Mouse (Mus musculus): ENCODE measurements around the gene Ttc6.

The Ttc6 gene

DNA sequence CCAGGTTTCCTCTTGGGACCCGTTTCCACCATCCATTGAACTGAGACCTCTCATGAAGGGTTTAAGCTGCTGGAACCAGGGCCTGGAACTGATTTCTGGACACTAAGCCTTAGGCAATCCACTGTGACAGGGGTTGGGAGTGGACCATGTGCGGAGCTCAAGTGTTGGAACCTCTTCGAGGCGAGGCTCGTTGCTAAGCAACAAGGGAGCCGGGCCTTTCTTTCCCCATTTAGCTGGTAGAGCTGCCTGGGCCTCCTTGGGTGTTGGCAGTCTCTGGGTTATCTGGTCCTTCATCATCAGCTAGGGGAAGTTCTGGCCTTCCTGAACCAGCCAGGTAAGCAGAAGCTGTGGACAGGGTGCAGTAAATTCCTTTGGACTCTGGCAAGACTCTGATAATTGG lies at the start of gene Ttc6:
Gene Ttc6, plus strand, starts transcription at position 205 of the 400 bp plus-strand sequence.
- DNase-seq (ENCODE audit: low spot score in 2 of 2): no peak

- DNase-seq (ENCODE audit: low spot score in 2 of 2): no peak
Measured at GRCm38 (mm10) chr12:57514552-57514951, 49.4 kb upstream of the Ttc6 start.

GRCm38 (mm10) chr12:57515702-57516377 lies 48.1 kb upstream of the Ttc6 start:
- DNase-seq (ENCODE audit: low spot score in 2 of 2): no peak

GRCm38 (mm10) chr12:57528335-57528734 lies 35.6 kb upstream of the Ttc6 start:
- no peak for DNase-seq (ENCODE audit: low spot score in 2 of 2)

DNA sequence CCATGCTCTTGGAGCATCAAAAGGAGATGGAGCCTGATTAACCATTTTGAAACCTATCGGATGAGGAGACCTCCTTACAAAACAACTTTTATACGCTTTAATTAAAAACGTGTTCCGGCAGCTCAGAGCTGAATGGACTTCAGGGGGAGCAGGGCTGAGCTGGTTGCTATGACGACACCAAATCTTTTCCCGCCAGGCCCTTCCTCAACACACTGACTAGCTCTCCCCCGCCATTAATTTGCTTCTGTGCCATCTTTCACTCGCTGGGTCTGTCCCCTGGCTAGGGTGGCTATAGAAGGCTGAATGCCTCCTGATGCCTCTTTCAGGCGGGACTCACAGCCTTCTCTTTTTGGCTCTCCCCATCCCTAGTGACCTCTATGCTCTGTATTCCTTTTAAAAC lies 33.4 kb upstream of the Ttc6 start:
- no peak for DNase-seq (ENCODE audit: low spot score in 2 of 2)

GRCm38 (mm10) chr12:57534517-57534878 lies 29.4 kb upstream of the Ttc6 start:
- no peak for DNase-seq (ENCODE audit: low spot score in 2 of 2)

- DNase-seq (ENCODE audit: low spot score in 2 of 2): no peak
Measured at GRCm38 (mm10) chr12:57534879-57535611, 28.9 kb upstream of the Ttc6 start.

DNA sequence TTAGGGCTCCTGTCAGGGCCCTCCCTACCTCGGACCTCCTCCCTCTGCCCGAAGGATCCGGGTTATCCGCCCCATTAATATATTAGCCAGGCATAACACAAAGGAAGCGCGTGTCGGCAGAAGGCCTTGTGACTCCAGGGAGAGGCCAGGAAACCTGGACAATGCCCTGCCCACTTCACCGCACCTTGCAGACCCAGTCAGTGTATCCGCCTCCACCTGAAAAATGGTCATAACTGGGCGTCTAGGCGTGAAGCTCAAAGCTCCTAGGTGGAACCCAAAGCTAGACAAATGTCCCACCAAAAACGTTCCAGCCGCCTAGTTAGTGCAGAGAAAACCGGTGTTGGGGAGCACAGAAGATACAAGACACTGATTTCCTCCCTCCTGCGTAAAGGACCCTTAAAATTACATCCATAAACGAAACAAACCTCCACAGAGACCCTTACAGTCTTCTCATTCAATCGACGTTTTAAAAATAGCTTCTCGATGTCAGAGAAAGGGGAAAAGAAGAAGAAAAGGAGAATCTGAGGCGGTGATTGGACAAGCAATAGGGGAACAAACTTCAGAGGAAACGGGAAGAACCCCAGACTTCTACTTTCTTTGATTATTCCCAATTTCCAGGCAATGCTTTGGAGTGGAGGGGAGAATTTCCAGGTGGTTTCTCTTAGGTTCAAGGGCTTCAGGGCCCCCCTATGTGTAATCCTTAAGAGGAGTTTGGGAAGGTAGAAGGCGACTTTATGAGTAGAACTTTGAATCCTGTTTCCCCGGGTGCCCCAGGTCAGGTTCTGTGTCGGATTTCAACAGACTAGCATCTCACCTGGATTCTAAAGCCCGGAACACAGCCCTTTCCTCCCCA lies 27.6 kb upstream of the Ttc6 start:
- no peak for DNase-seq (ENCODE audit: low spot score in 2 of 2)

DNA sequence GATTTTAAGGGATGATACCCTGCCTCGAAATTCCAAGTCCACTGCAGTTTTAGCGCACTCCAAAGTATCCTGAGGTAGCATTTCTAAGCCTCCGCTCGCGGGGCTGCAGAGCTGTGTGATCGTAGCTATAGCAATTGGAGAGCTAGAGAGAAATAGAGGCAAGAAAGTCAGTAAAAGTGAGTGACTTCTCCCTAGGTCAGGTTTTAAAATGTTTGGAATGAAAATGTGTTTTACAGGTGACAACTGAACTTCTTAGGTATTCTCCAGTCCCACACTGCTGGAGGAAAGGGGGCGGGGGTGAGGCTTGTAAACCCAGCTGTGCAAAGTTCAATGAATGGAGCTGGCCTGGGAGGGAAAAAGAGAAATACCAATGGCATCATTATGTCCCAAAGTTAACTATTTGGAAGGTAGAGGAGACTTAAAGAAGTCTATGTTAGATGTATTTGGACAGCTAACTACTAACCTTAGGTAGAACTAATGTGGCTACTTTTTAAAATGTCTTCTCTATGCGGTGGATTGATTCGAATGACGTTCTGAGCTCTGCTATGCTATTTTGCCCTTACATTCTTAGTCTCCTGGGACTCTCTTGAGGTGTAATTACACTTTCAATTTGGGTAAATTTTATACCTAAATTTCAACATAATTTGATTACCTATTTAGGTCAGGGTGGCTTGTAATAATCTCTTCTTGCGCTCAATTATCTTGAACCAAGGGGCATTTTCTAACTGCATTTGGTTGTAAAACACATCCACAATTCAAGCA lies 26.8 kb upstream of the Ttc6 start:
- no peak for DNase-seq (ENCODE audit: low spot score in 2 of 2)

DNA sequence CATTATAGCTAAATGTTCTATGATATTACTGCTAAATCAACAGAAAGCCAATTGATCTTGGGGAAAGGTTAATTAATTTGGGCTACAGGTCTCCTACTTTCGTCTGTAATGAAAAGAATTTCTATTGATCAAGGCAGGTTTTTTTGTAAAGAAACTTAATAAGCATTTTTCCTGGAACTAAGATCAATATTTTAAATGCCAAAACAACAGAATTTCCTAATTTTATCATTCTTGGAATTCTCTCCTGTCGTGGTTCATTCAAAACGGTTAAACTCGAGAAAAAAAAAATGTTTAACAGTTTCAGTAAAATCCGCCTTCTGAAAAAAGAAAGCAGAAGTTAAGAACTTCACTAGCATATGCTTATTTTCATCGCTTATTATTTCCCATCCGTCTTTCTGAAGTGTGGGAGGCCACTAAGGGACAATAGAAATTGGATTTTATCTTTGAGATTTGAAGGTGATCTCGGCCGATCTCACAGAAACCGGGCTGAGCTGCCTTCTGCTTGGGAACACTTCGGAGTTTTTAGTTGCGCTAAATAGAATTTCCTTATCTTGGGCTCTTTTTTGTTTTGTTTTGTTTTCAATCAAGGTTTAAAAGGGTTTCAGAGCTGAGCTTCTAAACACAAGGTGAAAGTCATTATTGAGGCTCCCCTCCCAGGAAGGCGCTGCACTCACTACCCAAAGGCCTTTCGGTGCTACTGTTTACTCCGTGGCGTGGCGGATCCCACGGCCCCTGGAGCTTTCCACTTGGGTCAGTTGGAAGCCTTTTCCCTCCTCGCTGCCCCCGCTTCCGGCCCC lies 25.9 kb upstream of the Ttc6 start:
- no peak for DNase-seq (ENCODE audit: low spot score in 2 of 2)

GRCm38 (mm10) chr12:57538588-57539550 lies 25.0 kb upstream of the Ttc6 start:
- DNase-seq (ENCODE audit: low spot score in 2 of 2): no peak

DNA sequence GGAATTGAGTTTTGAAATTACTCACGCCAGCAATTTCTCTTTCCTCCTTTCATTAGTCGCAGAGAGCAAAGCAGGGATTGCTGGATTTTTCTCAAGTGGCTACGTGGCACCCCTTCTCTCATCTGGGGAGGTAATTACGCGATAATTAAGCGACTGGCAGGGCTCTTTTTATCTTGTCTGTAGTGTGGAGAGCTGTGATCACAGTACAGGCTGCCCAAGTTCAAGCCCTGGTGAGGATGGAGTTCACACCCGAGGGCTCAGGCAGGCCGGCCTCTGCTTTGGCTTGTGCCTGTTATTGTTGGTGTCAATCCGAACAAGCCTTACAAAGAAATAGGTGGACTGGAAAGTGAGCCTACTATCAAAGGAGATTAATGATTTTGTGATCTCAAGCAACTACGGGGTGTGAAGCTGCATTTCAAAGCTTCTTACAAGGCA lies 24.3 kb upstream of the Ttc6 start:
- no peak for DNase-seq (ENCODE audit: low spot score in 2 of 2)

DNA sequence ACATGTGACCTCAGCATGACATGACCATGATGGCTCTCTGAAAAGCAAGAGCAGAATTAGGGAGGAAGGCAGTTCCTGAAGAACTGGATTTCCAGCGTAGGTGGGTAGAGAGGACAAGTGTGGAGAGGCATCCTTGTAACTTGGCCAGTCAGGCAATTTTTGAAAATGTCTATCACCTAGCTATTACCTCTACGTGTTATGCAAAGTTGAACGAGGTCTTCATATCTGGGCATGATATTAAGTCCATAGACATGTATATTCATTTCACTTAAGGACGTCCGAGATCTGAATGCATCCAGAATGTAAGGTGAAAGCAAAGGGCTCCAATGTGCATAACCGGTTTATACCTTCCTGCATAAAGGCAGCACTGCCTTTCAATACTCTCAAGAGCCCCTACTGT lies 22.8 kb upstream of the Ttc6 start:
- no peak for DNase-seq (ENCODE audit: low spot score in 2 of 2)

- DNase-seq (ENCODE audit: low spot score in 2 of 2): no peak
Measured at GRCm38 (mm10) chr12:57541931-57542745, 21.8 kb upstream of the Ttc6 start.

- no peak for DNase-seq (ENCODE audit: low spot score in 2 of 2)
Measured at GRCm38 (mm10) chr12:57542746-57543626, 20.9 kb upstream of the Ttc6 start.

DNA sequence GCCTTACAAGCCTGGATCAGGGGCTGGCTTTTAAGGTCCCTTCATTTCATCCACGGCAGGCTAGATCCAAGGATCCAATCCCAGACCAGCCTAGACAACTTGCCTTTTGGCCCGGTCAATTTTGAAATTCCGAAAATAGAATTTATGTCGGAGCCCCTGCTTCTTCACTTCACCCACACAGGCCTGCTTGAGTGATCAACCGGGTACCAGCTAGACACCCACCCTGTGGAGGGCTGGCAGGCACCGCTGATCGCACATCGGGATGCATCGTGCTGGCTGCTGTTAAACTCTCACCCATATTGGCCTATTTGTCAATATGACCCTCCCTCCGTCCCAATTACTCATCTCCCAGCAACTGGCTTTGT lies 20.3 kb upstream of the Ttc6 start:
- no peak for DNase-seq (ENCODE audit: low spot score in 2 of 2)

DNA sequence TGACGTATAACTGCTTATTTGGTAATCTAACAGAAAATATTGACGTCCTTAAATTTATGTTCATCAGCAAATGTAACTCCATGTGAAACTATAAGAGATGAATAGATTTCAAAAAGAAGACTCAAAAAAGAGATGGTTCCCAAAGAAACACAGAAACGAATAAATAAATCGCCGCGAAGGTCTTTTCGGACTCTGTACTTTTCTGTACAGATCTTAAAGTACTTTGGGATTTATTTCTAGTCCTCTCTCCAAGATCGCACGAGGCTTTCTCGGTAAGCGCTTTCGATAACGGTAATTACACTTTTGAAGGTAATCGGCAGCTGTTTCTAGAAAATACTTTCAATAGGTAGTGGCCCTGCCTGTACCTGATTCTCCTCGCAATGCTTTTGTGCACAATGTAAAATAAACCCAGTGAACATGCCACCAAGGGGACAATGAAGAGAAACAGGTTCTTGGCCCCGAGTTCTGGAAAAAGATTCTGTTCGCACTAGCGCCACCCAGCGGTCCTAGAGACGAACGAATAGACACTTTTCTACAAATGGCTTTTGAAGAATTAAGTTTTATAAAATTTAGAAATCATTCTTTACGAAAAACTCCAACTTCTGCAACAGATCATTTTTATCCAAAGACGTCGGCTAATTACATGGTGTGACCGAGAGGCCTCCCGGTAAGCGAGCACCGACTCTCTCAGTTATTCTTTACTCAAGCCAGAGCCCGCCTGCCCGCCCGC lies 19.1 kb upstream of the Ttc6 start:
- no peak for DNase-seq (ENCODE audit: low spot score in 2 of 2)
